Mouse (Mus musculus): ENCODE measurements at regions not wholly inside any gene's neighbourhood (a gene's known extent, or its start where the extent isn't known, plus 50 kb on each side); places are given as distances from the start of the nearest gene placed in this dataset.

DNA sequence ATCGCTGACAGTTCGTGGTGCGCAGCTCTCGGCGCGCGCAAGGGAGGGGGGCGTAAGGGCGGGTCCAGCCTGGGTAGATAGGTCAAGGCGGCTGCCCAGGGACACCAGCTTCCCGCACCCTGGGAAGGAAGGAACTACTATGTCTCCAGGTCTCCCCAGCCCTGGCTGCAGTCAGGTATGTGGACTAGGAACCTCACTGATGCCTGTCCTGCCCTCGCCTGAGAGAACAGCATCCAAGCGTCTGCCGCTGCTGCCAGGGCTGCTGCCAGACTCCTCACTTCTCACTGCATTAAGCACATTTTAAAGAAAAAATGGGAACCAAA lies 419.1 kb downstream of the Nova1 start:
- TF ChIP-seq CTCF (IDR thresholded peaks at IDR 0.05; ENCODE audit: borderline replicate concordance, insufficient read depth, low read depth, low read length) (no peak), POLR2A (IDR thresholded peaks at IDR 0.05; ENCODE audit: borderline replicate concordance, insufficient read depth, low read length) (no peak)
